Mouse (Mus musculus): Measurements from ENCODE around the gene Atp6v1g2.

DNA sequence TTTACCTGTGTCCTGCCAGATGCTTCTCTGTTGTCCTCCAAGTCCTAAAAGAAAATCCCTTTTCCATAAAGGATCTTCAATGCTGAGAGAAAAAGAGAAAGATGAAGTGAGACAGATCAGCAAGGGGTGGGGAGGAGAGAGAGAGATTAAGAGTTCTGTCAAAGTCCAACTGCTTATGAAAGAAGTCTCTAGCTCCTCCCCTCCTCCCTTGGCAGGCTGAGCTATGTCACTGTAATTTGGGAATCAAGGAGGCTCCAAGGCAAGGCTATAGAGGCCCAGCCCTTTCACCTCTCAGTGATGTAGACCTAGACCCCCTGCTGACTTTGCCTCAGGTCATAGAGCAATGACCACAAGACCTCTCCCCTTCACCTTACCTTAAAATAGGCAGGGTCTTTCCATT, 52.0 kb downstream of the Atp6v1g2 start:
- TF ChIP-seq CTCF (IDR thresholded peaks at IDR 0.05; ENCODE audit: low read depth, low read length) (no peak), POLR2A (IDR thresholded peaks at IDR 0.05; ENCODE audit: borderline replicate concordance, low read depth, low read length) (no peak)

All from bone marrow macrophage, adult 2 months (primary cell).